Mouse (Mus musculus): ENCODE measurements at regions not wholly inside any gene's neighbourhood (a gene's known extent, or its start where the extent isn't known, plus 50 kb on each side); places are given as distances from the start of the nearest gene placed in this dataset.

- 83% methylated on average over 3 of the region's 3 CpGs for WGBS
- H3K4me1 ChIP-seq (ENCODE audit: control insufficient read depth, insufficient read depth, low read length): no peaks in the 10 kb centered on the region
- TF ChIP-seq POLR2A (IDR thresholded peaks at IDR 0.05; ENCODE audit: borderline replicate concordance, control insufficient read depth, low read depth, low read length) (no peak), CTCF (IDR thresholded peaks at IDR 0.05; ENCODE audit: control insufficient read depth, insufficient read depth, low read length) (no peak)
- H3K4me3 ChIP-seq (replicated peaks; ENCODE audit: control insufficient read depth, low read depth, low read length): no peak overlapping the region
- H3K27ac ChIP-seq (ENCODE audit: control insufficient read depth, insufficient read depth, low read depth, low read length, poor library complexity): no peak overlapping the region
Observed at GRCm38 (mm10) chr12:109957305-109957704, 321.6 kb upstream of the Dio3 start.

DNA sequence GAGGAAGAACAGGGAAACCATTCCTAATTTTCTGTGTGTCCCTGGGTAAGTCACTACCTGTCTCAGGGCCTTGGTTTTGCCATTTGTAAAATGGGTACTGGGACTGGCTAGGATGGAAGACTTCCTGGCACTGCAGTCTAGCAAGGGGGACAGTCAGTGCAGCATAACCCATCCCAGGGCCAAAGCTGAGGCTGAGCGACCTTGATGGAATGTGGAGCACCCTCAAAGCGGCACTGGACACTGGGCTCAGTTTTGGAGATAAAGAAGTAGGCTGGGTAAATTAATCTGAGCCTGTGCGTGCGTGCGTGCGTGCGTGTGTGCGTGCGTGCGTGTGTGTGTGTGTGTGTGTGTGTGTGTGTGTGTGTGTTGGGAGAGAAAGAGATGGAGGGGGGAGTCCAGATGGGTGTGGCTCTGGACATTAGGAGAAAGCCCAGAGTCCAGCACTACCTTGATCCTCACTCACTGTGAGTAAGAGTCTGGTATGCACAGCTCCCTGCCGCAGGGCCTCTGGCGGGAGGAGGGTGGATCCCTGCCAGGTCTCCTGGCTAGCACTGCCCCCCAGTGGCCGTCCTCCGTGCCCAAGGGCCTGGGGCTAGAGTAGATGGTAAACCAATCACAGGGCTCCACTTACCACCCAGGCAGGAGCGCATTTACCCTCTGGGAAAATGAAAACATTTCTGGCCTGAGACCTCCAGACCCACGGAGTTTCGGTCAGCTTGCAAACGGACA lies 320.3 kb upstream of the Dio3 start:
- H3K27ac ChIP-seq (ENCODE audit: control insufficient read depth, insufficient read depth, low read depth, low read length, poor library complexity): no peak overlapping the region; the same call in 1 of the 2 replicates
- TF ChIP-seq POLR2A (IDR thresholded peaks at IDR 0.05; ENCODE audit: borderline replicate concordance, control insufficient read depth, low read depth, low read length) (no peak), CTCF (IDR thresholded peaks at IDR 0.05; ENCODE audit: control insufficient read depth, insufficient read depth, low read length) (peak; percentile 21; the same call in 1 of the 2 replicates)
- WGBS: 55% methylated on average over 18 of the region's 18 CpGs
- no peaks in the 10 kb centered on the region for H3K4me1 ChIP-seq (ENCODE audit: control insufficient read depth, insufficient read depth, low read length)
- no peak overlapping the region for H3K4me3 ChIP-seq (replicated peaks; ENCODE audit: control insufficient read depth, low read depth, low read length)

GRCm38 (mm10) chr12:109966776-109967175 lies 312.1 kb upstream of the Dio3 start:
- H3K4me1 ChIP-seq (ENCODE audit: control insufficient read depth, insufficient read depth, low read length): no peaks in the 10 kb centered on the region
- no peak overlapping the region for H3K27ac ChIP-seq (ENCODE audit: control insufficient read depth, insufficient read depth, low read depth, low read length, poor library complexity)
- H3K4me3 ChIP-seq (replicated peaks; ENCODE audit: control insufficient read depth, low read depth, low read length): no peak overlapping the region
- no peak for TF ChIP-seq POLR2A (IDR thresholded peaks at IDR 0.05; ENCODE audit: borderline replicate concordance, control insufficient read depth, low read depth, low read length)
- no peak for TF ChIP-seq CTCF (IDR thresholded peaks at IDR 0.05; ENCODE audit: control insufficient read depth, insufficient read depth, low read length)
- 73% methylated on average over 12 of the region's 12 CpGs for WGBS

GRCm38 (mm10) chr12:109968303-109968702 lies 310.6 kb upstream of the Dio3 start:
- H3K27ac ChIP-seq (ENCODE audit: control insufficient read depth, insufficient read depth, low read depth, low read length, poor library complexity): no peak overlapping the region
- no peaks in the 10 kb centered on the region for H3K4me1 ChIP-seq (ENCODE audit: control insufficient read depth, insufficient read depth, low read length)
- TF ChIP-seq POLR2A (IDR thresholded peaks at IDR 0.05; ENCODE audit: borderline replicate concordance, control insufficient read depth, low read depth, low read length): no peak
- H3K4me3 ChIP-seq (replicated peaks; ENCODE audit: control insufficient read depth, low read depth, low read length): no peak overlapping the region
- 88% methylated on average over 7 of the region's 7 CpGs for WGBS

DNA sequence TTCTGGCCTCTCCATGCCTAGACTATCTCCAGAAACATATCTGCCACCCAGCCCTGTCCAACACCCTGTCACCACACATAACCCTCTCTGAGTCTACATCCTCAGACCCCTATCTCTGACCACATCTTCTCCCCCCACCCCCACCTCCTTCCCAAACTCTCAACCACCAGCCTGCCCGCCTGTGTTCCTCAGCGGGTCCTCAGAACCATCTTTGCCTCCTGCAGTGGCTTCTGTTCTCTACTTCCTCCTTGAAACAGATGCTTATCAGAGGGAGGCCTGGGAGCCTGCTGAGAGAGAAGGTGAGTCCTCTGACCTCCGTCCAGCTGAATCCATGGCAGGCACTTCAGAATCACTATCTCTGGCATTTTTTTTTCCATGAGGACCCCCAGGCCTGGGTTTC lies 307.4 kb upstream of the Dio3 start:
- Histone ChIP-seq H3K27ac (ENCODE audit: control insufficient read depth, insufficient read depth, low read depth, low read length, poor library complexity) (no peak overlapping the region), H3K4me3 (replicated peaks; ENCODE audit: control insufficient read depth, low read depth, low read length) (no peak overlapping the region), H3K4me1 (ENCODE audit: control insufficient read depth, insufficient read depth, low read length) (no peaks in the 10 kb centered on the region; the same call in 1 of the 2 replicates)
- no peak for TF ChIP-seq CTCF (IDR thresholded peaks at IDR 0.05; ENCODE audit: control insufficient read depth, insufficient read depth, low read length)
- 1% methylated on average over 3 of the region's 3 CpGs for WGBS

- H3K4me1 ChIP-seq (ENCODE audit: control insufficient read depth, insufficient read depth, low read length): no peaks in the 10 kb centered on the region; the same call in 1 of the 2 replicates
- H3K27ac ChIP-seq (ENCODE audit: control insufficient read depth, insufficient read depth, low read depth, low read length, poor library complexity): no peak overlapping the region
- 21% methylated on average over 5 of the region's 5 CpGs for WGBS
- H3K4me3 ChIP-seq (replicated peaks; ENCODE audit: control insufficient read depth, low read depth, low read length): no peak overlapping the region
- no peak for TF ChIP-seq POLR2A (IDR thresholded peaks at IDR 0.05; ENCODE audit: borderline replicate concordance, control insufficient read depth, low read depth, low read length)
- no peak for TF ChIP-seq CTCF (IDR thresholded peaks at IDR 0.05; ENCODE audit: control insufficient read depth, insufficient read depth, low read length)
Observed at GRCm38 (mm10) chr12:109972366-109973015, 306.4 kb upstream of the Dio3 start.

DNA sequence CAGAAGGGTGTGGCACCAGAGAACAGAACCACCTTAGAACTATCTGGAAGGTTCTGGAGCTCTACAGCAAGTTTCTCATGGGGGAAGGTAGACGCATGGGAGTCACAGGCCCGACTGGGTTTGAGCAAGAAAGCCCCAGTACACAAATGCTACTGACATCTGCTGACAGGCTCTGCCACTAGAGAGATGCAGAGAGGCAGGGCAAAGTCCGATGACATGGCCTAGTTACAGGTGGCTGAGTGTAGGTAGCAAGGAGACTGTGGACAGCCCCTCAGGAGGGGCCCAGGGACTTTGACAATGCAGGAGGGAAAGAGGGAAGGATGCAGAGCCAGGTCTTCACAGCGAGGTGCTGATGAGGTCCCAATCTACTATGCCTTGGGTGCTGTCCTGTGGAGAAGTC lies 305.3 kb upstream of the Dio3 start:
- Histone ChIP-seq H3K4me1 (ENCODE audit: control insufficient read depth, insufficient read depth, low read length) (no peaks in the 10 kb centered on the region; the same call in 1 of the 2 replicates), H3K4me3 (replicated peaks; ENCODE audit: control insufficient read depth, low read depth, low read length) (no peak overlapping the region), H3K27ac (ENCODE audit: control insufficient read depth, insufficient read depth, low read depth, low read length, poor library complexity) (no peak overlapping the region)
- 74% methylated on average over 4 of the region's 4 CpGs for WGBS
- TF ChIP-seq POLR2A (IDR thresholded peaks at IDR 0.05; ENCODE audit: borderline replicate concordance, control insufficient read depth, low read depth, low read length) (no peak), CTCF (IDR thresholded peaks at IDR 0.05; ENCODE audit: control insufficient read depth, insufficient read depth, low read length) (no peak)

DNA sequence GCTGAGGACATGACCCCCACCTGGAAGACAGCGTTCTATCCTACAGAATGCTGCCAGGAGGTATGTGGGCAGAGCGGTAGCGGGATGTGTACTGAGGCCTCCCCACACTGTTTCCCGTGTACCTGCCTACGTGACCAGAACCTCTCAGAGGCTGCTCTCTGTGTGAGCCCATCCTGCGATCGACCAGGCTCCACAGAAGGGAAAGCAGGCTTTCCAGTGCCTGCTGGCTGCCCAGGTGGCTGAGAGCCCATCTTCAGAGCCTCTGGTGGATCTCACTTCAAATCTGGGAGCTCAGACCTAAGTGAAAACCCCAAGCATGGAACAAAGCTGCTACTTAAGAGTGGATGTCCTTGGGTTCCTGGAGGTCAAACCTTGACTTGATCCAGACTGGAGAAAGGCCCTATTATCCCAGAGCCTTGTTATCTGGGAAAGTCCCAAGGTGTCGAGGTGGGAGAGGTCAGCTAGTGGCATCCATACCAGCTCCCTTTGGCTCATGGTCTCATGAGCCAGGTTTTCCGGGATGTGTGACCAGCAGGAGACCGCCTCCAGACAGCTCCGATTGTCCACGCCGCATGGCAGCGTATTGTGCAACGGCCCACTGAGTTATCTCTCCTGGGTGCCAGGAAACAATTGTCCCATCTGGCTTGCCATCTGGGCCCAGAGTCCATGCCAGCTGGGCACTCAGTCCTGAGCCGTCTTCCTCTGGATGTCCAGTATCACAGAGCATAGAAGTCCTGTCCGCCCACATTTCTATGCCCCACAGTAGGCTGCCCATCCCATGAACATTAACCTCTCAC lies 303.5 kb upstream of the Dio3 start:
- Histone ChIP-seq H3K27ac (ENCODE audit: control insufficient read depth, insufficient read depth, low read depth, low read length, poor library complexity) (no peak overlapping the region), H3K4me1 (ENCODE audit: control insufficient read depth, insufficient read depth, low read length) (no peaks in the 10 kb centered on the region; the same call in 1 of the 2 replicates), H3K4me3 (replicated peaks; ENCODE audit: control insufficient read depth, low read depth, low read length) (no peak overlapping the region)
- 84% methylated on average over 17 of the region's 17 CpGs for WGBS
- TF ChIP-seq CTCF (IDR thresholded peaks at IDR 0.05; ENCODE audit: control insufficient read depth, insufficient read depth, low read length) (no peak), POLR2A (IDR thresholded peaks at IDR 0.05; ENCODE audit: borderline replicate concordance, control insufficient read depth, low read depth, low read length) (no peak)

All from bone marrow, adult 2 months (tissue).